Mouse (Mus musculus): ENCODE measurements around the gene 1700013G24Rik. TPM values are rescaled to one million over a fixed set of nuclear protein-coding genes. Genes with fewer than 3 reads are reported as not detected.

1700013G24Rik gene
- polyA plus RNA-seq, 1 experiment from 2014 or later: not detected

DNA sequence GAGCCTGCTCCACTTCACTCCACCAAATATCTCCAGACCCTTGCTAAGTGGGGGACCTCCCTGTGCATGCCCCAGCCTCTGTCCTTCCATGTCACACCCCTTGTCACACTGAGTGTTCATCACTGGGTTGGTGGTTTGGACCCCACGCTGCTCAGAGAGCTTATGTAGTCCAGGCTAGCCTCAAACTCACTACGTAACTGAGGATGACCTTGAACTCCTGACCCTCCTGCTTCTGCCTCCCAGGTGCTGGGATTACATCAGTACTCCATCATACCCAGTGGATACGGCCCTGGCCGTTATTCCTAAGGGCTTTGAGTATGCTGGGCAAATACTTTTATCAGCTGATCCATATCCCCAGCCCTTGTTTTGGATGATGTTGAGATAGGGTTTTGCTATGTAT lies 40.1 kb downstream of the 1700013G24Rik start:
- no peak overlapping the region for H3K27ac ChIP-seq (replicated peaks)
- no peak overlapping the region for H3K9ac ChIP-seq (replicated peaks)
- no peaks in the 10 kb centered on the region for H3K9me3 ChIP-seq
- no peak for ATAC-seq (replicated peaks)
- no peak overlapping the region for H3K4me3 ChIP-seq
- H3K27me3 ChIP-seq: no peaks in the 10 kb centered on the region
- H3K36me3 ChIP-seq: no peaks in the 10 kb centered on the region
- 90% methylated on average over 4 of the region's 4 CpGs for WGBS
- no peak overlapping the region for H3K4me2 ChIP-seq (replicated peaks)
- peaks cover 23% of the 10 kb centered on the region for H3K4me1 ChIP-seq

DNA sequence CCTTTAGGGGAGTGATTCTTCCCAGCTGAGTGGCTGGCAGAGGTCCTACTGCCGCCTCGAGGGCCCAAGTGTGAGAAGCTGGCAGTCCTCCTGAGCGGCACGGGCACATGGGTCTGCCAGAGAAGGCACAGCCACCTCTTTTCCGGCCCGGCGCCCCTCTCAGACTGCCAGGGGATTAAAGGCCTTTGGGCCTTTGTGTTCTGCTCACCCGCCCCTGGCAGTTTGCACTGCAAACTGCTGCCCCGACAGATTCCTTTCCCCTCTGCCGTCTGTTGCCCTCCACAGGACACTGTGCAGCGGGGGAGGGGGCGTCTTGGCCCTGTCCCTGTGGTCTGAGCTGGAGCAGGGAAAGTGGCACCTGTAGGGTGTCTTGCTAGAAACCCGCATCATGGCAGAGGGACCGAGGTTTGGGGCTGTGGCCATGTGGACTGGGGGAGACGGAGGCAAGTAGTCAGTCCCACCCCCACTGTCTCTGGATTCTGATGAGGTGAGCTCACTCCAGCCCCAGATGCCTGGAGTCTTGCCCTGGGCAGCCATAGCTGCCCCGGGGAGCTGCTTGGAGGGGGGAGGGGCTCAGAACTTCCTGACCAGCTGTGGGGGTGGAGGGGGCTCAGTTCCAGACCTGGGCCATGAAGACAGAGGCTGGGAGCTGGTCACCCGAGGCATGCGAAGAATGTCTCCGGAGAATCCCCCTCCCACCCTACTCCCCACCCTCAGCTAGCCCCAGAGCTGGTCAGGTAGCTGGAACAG lies 41.8 kb downstream of the 1700013G24Rik start:
- Histone ChIP-seq H3K9me3 (no peaks in the 10 kb centered on the region), H3K4me3 (no peak overlapping the region), H3K27me3 (no peaks in the 10 kb centered on the region), H3K4me2 (replicated peaks) (no peak overlapping the region), H3K27ac (replicated peaks) (peak overlapping the region; percentile 49), H3K36me3 (no peaks in the 10 kb centered on the region), H3K9ac (replicated peaks) (no peak overlapping the region), H3K4me1 (peaks cover 14% of the 10 kb centered on the region)
- WGBS: 7% methylated on average over 19 of the region's 19 CpGs
- peak; percentile 63 for ATAC-seq (replicated peaks)

DNA sequence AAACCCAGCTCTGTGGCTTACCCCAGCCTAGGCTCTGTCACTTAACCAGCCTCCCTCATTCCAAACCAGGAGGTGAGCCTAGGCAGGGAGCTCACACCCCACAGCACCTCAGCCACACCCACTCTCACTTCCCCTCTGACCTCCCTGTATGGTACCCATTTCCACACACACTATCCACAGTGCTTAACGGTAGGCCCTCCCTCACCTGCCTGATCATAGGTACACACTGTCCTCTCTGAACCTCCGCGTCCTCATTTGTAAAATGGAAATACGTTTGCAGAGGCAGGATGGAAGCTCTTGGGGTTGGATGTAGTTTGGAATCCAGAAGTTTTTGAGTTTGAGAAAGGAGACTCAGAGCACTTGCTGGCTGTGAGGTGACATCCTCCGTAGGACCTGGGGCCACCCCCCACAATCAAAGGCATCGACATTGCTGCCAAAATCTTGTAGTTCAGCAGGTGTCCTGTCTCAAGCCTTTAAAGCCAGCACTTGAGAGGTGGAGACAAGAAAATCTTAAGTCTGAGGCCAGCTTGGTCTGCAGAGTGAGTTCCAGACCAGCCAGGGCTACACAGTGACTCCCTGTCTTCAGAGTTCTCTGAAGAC lies 42.5 kb downstream of the 1700013G24Rik start:
- Histone ChIP-seq H3K4me3 (no peak overlapping the region), H3K27me3 (no peaks in the 10 kb centered on the region), H3K27ac (replicated peaks) (no peak overlapping the region), H3K9me3 (no peaks in the 10 kb centered on the region), H3K9ac (replicated peaks) (no peak overlapping the region), H3K4me1 (peaks cover 14% of the 10 kb centered on the region), H3K36me3 (no peaks in the 10 kb centered on the region), H3K4me2 (replicated peaks) (no peak overlapping the region)
- ATAC-seq (replicated peaks): peak; percentile 8; the same call in 1 of the 2 replicates
- 64% methylated on average over 6 of the region's 6 CpGs for WGBS

DNA sequence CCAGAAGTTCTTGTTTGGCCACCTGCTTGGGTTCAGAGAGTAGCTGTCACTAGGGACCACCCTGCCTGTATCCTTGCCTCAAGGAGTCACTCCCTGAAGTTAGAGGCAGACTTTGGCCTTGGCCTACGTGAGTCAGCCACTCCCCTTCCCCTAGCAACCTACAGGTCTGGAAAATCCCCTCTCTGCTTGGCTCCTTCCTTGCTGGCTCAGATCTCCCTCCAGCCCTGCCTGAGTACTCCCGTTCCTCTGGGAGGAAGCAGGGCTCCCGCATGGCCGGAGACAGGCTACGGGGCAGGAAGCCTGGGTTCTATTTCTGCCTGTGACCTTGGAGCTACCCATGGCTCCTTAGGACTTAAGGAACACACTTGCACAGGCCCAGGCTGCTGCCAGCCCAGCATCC lies 44.3 kb downstream of the 1700013G24Rik start:
- Histone ChIP-seq H3K27ac (replicated peaks) (peak overlapping the region; percentile 27; the same call in 1 of the 2 replicates), H3K9ac (replicated peaks) (no peak overlapping the region), H3K4me1 (peaks cover 14% of the 10 kb centered on the region), H3K27me3 (no peaks in the 10 kb centered on the region), H3K4me2 (replicated peaks) (no peak overlapping the region), H3K9me3 (no peaks in the 10 kb centered on the region), H3K4me3 (no peak overlapping the region), H3K36me3 (no peaks in the 10 kb centered on the region)
- no peak for ATAC-seq (replicated peaks)
- 87% methylated on average over 5 of the region's 5 CpGs for WGBS

DNA sequence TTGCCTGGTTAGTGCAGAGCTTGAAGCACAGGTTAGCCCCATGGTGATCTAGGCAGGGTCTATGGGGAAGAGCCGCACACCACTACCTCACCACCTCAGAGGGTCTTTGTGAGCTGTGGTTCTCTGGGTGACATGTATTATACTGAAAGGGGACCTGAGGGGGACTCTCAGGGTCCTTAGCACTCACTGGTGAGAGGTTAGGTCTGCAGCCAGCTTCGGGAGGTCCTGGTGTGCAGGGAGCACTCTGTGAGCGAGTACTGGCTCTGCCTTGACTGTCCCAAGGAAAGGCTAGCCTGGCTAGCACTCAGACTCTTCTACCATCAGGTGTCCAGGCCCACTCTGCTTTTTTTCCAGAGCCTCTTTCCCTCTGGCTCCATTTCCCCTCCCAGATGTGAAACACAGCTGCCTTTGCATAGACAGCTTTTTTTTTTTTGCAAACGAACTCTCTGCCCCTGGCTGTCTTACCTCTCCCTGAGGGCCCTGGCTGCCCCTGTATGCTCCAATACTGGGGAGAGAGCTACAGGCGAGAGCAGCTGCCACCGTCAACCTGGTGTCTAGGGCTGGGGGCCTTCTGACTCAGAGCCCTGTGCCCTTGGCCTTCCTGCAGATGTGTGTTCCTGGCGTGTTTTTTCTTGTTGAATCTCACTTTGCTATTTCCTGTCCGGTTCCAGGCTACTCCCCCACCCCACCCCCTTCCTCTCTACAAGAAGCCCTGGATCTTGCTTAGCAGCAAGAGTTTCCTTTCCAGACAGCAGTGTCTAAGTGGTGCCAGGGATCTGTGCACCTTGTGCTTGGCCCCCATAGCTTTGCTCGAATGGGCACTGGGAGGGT lies 45.0 kb downstream of the 1700013G24Rik start:
- Histone ChIP-seq H3K9ac (replicated peaks) (no peak overlapping the region), H3K27me3 (no peaks in the 10 kb centered on the region), H3K4me1 (peaks cover 14% of the 10 kb centered on the region), H3K4me2 (replicated peaks) (no peak overlapping the region), H3K36me3 (no peaks in the 10 kb centered on the region), H3K9me3 (no peaks in the 10 kb centered on the region), H3K27ac (replicated peaks) (peak overlapping the region; percentile 27; the same call in 1 of the 2 replicates), H3K4me3 (no peak overlapping the region)
- 72% methylated on average over 9 of the region's 9 CpGs for WGBS
- ATAC-seq (replicated peaks): no peak

DNA sequence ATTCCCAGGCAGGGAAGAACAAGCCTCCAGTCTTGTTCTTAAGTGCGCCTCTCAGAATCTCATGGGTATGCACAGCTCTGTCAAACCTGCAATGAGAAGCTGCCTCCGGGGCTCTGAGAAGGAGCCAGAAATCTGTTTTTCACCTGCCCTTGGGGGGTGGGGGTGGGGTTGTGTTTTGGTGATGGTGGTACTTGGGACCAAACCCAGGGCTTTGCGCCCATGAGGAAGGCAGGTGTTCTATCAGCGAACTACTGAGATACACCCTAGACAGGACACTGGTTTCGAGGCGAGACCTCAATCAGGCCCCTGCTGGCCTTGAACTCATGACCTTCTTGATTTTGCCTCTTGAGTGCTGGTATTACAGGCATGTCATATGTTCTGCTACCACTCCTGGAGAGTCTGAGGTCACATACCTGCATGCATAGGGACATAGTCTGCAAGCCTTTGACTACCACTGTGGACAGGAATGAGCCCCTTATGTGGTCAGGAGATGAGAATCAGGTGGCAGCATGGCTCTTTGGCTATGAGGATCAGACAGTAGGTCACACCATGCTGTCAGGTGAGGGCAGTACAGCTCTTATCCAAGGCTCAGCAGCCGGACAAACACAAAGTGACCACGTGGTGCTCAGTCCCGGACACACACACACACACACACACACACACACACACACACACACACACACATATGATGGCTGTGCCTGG lies 45.9 kb downstream of the 1700013G24Rik start:
- WGBS: 89% methylated on average over 9 of the region's 9 CpGs
- no peaks in the 10 kb centered on the region for H3K9me3 ChIP-seq
- no peaks in the 10 kb centered on the region for H3K27me3 ChIP-seq
- no peak overlapping the region for H3K27ac ChIP-seq (replicated peaks)
- no peak for ATAC-seq (replicated peaks)
- H3K4me2 ChIP-seq (replicated peaks): no peak overlapping the region
- peaks cover 14% of the 10 kb centered on the region for H3K4me1 ChIP-seq
- H3K36me3 ChIP-seq: no peaks in the 10 kb centered on the region
- no peak overlapping the region for H3K4me3 ChIP-seq
- no peak overlapping the region for H3K9ac ChIP-seq (replicated peaks)

DNA sequence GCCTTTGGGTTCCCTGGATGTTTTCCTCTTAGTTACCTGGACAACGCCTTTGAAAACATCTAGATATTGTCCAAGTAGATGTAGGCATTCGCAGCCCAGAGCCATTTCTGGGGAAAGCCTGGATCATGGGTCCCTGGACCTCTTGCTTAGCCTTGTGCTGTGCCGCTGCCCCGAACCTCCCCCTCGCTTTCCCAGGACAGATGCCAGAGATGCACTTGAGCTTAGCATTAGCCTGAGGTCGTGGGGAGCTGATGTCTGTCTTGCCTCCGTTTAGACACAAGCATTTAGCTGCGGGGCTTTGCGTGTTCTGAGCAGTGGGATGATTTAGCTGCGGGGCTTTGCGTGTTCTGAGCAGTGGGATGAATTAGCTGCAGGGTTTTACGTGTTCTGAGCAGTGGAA lies 47.1 kb downstream of the 1700013G24Rik start:
- H3K9me3 ChIP-seq: no peaks in the 10 kb centered on the region
- ATAC-seq (replicated peaks): no peak
- peaks cover 4% of the 10 kb centered on the region for H3K4me1 ChIP-seq
- H3K27me3 ChIP-seq: no peaks in the 10 kb centered on the region
- no peak overlapping the region for H3K9ac ChIP-seq (replicated peaks)
- 82% methylated on average over 12 of the region's 12 CpGs for WGBS
- H3K27ac ChIP-seq (replicated peaks): no peak overlapping the region
- H3K4me3 ChIP-seq: no peak overlapping the region
- no peak overlapping the region for H3K4me2 ChIP-seq (replicated peaks)
- no peaks in the 10 kb centered on the region for H3K36me3 ChIP-seq

DNA sequence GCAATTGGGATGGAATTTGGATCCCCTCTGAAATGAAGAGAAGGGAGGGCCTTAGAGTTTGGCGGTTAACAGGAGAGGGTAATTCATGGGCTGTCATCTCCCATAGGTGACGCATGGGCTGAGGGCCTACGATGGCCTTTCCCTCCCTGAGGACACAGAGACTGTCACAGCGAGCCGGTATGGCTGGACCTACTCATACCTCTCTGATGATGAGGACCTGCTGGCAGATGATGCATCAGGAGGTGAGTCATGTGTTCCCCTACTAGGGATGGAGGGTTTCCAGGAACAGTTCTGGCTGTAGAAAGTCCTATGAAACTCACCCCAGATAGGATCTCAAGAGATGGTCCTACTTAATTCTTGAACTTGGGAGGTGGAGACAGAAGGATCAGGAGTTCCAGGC lies 47.9 kb downstream of the 1700013G24Rik start:
- H3K36me3 ChIP-seq: no peaks in the 10 kb centered on the region
- no peak overlapping the region for H3K4me3 ChIP-seq
- H3K27me3 ChIP-seq: no peaks in the 10 kb centered on the region
- H3K4me1 ChIP-seq: no peaks in the 10 kb centered on the region
- no peak for ATAC-seq (replicated peaks)
- H3K9me3 ChIP-seq: no peaks in the 10 kb centered on the region
- H3K27ac ChIP-seq (replicated peaks): no peak overlapping the region
- H3K4me2 ChIP-seq (replicated peaks): no peak overlapping the region
- WGBS: 94% methylated on average over 5 of the region's 5 CpGs
- no peak overlapping the region for H3K9ac ChIP-seq (replicated peaks)

DNA sequence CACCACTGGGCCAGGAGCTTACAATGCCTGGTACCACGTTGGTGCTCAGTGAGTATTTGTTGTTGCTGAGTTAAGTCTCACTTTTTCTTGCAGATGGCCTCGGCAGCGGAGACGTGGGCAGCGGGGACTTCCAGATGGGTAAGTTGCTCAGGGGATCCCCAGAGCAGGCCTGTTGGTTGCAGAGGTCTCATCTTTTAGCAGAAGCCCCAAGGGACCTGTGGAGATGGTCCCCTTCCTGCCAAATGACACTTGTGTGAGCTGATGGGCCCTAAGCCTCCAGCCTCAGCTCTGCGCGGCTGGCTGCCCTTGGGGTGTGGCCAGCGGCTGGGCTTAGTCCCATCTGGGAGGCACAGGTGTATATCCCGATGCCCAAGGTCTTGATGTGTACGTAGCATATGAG lies 49.1 kb downstream of the 1700013G24Rik start:
- no peaks in the 10 kb centered on the region for H3K4me1 ChIP-seq
- H3K9ac ChIP-seq (replicated peaks): no peak overlapping the region
- no peak overlapping the region for H3K4me3 ChIP-seq
- H3K27ac ChIP-seq (replicated peaks): no peak overlapping the region
- no peak for ATAC-seq (replicated peaks)
- 91% methylated on average over 10 of the region's 10 CpGs for WGBS
- H3K4me2 ChIP-seq (replicated peaks): no peak overlapping the region
- no peaks in the 10 kb centered on the region for H3K36me3 ChIP-seq
- H3K27me3 ChIP-seq: no peaks in the 10 kb centered on the region
- H3K9me3 ChIP-seq: no peaks in the 10 kb centered on the region

DNA sequence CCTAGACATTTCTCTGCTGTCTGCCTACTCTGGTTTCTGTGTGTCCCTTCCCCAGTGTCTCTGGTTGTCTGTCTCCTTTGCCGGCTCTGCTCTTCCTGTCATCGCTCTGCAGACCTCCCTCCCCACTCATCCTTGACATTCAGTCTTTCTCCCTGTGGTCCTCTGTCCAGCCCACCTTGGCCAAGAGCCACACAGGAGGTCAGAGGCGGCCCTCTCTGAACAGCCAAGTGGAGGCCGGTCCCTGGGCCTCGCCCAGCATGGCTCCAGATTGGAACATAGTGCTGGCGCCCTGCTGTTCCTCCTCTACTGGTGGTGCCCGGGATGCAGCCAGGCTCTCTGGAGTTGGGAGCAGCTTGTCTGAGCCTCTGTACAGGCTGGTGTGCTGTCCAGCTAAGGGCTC lies 49.7 kb downstream of the 1700013G24Rik start:
- H3K9ac ChIP-seq (replicated peaks): no peak overlapping the region
- H3K4me3 ChIP-seq: no peak overlapping the region
- no peaks in the 10 kb centered on the region for H3K27me3 ChIP-seq
- WGBS: 83% methylated on average over 7 of the region's 7 CpGs
- H3K27ac ChIP-seq (replicated peaks): no peak overlapping the region
- no peak overlapping the region for H3K4me2 ChIP-seq (replicated peaks)
- ATAC-seq (replicated peaks): no peak
- H3K36me3 ChIP-seq: no peaks in the 10 kb centered on the region
- H3K9me3 ChIP-seq: no peaks in the 10 kb centered on the region
- H3K4me1 ChIP-seq: no peaks in the 10 kb centered on the region

DNA sequence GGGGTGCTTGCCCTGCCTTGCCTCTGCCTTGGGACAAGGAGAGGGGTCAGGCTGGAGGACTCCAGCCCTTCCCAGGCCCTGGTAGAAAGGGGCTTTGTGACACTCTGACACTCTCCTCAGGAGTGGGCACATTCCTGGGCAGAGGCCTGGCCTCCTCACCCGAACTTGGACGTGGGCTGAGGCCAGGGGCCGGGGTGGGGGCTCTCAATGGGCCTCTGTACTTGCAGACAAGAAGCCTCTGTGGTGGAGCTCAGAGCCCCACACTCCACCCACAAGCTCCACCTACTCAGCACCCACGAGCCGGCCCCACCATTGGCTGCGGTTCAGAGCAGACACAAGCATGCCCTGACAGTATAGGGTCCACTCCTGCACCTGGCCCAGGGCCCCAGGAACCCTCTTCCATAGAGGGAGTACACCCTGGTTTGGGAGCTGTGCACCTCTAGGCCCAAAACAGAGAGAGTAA lies 50.5 kb downstream of the 1700013G24Rik start:
- WGBS: 76% methylated on average over 6 of the region's 6 CpGs
- Histone ChIP-seq H3K4me3 (no peak overlapping the region), H3K27me3 (no peaks in the 10 kb centered on the region), H3K27ac (replicated peaks) (no peak overlapping the region), H3K36me3 (no peaks in the 10 kb centered on the region), H3K4me1 (no peaks in the 10 kb centered on the region), H3K9me3 (no peaks in the 10 kb centered on the region), H3K4me2 (replicated peaks) (no peak overlapping the region), H3K9ac (replicated peaks) (no peak overlapping the region)
- ATAC-seq (replicated peaks): no peak

All from forebrain, embryonic 15.5 days (tissue).